Mouse (Mus musculus) colon, adult 2 months (tissue): ENCODE results near the gene Atp5g2. TPM values are rescaled to one million over a fixed set of nuclear protein-coding genes. Genes with fewer than 3 reads are reported as not detected.

Experiments
- polyA plus RNA-seq: library from polyadenylated mRNA; depleted of rRNA; stranded (reverse); fragments of >200 nt; gene quantifications from 2 replicates; pipeline ENCODE4 v1.2.3, GENCODE M21; 2012; rRNA removed

Gene Atp5g2
- 491 and 570 TPM in 2 replicates for polyA plus RNA-seq

GRCm38 (mm10) chr15:102672215-102673071, at the start of gene Atp5g2:
Atp5g2 (minus strand) TSS chr15:102672352.

GRCm38 (mm10) chr15:102624970-102625686, 47.0 kb downstream of the Atp5g2 start, which contains the start of the genes Gm28047 and Atf7:
Gm28047 (minus strand) TSS chr15:102625067.
Atf7 (minus strand) TSS chr15:102625464.

Other genes starting within 250 kb of the Atp5g2 start
- gene Amhr2, start 227.0 kb downstream of the Atp5g2 start, polyA plus RNA-seq = 4.2 and 14.1 TPM in 2 replicates
- gene Prr13, start 213.3 kb downstream of the Atp5g2 start, polyA plus RNA-seq = 483 and 710 TPM in 2 replicates
- gene Pcbp2, start 201.8 kb downstream of the Atp5g2 start, polyA plus RNA-seq = 357 and 368 TPM in 2 replicates
- not detected in 2 replicates for gene Gm10337, start 168.6 kb downstream of the Atp5g2 start, polyA plus RNA-seq
- 3.6 and 5.4 TPM in 2 replicates for gene Map3k12, start 155.3 kb downstream of the Atp5g2 start, polyA plus RNA-seq
- gene Tarbp2, start 154.2 kb downstream of the Atp5g2 start, polyA plus RNA-seq = 72.6 and 84.8 TPM in 2 replicates
- gene Npff, start 147.4 kb downstream of the Atp5g2 start, polyA plus RNA-seq = 3.3 and 3.7 TPM in 2 replicates
- gene Gm28047, start 47.3 kb downstream of the Atp5g2 start, polyA plus RNA-seq = 0.14 TPM in 1 of 2 replicates, not detected in the other
- gene Atf7, start 46.9 kb downstream of the Atp5g2 start, polyA plus RNA-seq = 37.3 and 48.6 TPM in 2 replicates
- gene Calcoco1, start 49.8 kb upstream of the Atp5g2 start, polyA plus RNA-seq = 26.0 and 26.5 TPM in 2 replicates
- gene Hoxc13, start 248.8 kb upstream of the Atp5g2 start, polyA plus RNA-seq = not detected in 2 replicates